Mouse (Mus musculus) spleen, adult 2 months (tissue): ENCODE data around the gene Erfe. TPM values are rescaled to one million over a fixed set of nuclear protein-coding genes. Genes with fewer than 3 reads are reported as not detected.

Experiments used
- DNase-seq, 2 experiments: peaks; one replicate each; pipeline versions ENCODE4 v3.0.0 to v3.0.0-alpha.2; 2012 to 2021; ENCODE audit warnings: low spot score in 2 of 2, low read depth in 1 of 2
- H3K27ac ChIP-seq: fragments of 200-500 bp; 2 replicates; pipeline ENCODE4 v1.5.1; 2012; ENCODE audit warnings: low read length, inconsistent platforms; ENCODE audit not compliant: insufficient read depth
- H3K27me3 ChIP-seq: fragments of 200-500 bp; 2 replicates; pipeline ENCODE4 v1.6.1; 2012; ENCODE audit warnings: mild to moderate bottlenecking, moderate library complexity, low read length, inconsistent platforms; ENCODE audit not compliant: control insufficient read depth, insufficient read depth
- H3K36me3 ChIP-seq: fragments of 200-500 bp; 2 replicates; pipeline ENCODE4 v1.6.1; 2012; ENCODE audit warnings: mild to moderate bottlenecking, low read length, inconsistent platforms; ENCODE audit not compliant: control insufficient read depth, insufficient read depth
- H3K4me1 ChIP-seq: fragments of 200-500 bp; 2 replicates; pipeline ENCODE4 v1.6.1; 2011; ENCODE audit warnings: inconsistent platforms; ENCODE audit not compliant: control insufficient read depth, insufficient read depth, insufficient read length
- H3K4me3 ChIP-seq: fragments of 200-500 bp; 2 replicates; pipeline ENCODE4 v1.5.1; 2011; ENCODE audit warnings: mild to moderate bottlenecking, inconsistent platforms; ENCODE audit not compliant: insufficient read depth, insufficient read length; ENCODE audit errors: extremely low read depth
- CTCF ChIP-seq: fragments of 200-500 bp; IDR thresholded peaks from 2 replicates; pipeline ENCODE4 v1.5.1; 2011; ENCODE audit warnings: mild to moderate bottlenecking, inconsistent platforms; ENCODE audit not compliant: insufficient read depth, insufficient read length, insufficient replicate concordance; ENCODE audit errors: extremely low read depth
- POLR2A ChIP-seq: fragments of 200-500 bp; IDR thresholded peaks from 2 replicates; pipeline ENCODE4 v1.6.1; 2011; ENCODE audit warnings: low read depth, low read length, inconsistent platforms
- WGBS: fragments of 180-500 bp; shearing (Covaris S2); methylation state at CpG from one replicate; pipeline ENCODE4 v1.1.7; 2018; 5-methylcytosine and 5-hydroxymethylcytosine counted together
- polyA plus RNA-seq: library from polyadenylated mRNA; depleted of rRNA; stranded (reverse); fragments of >200 nt; gene quantifications from 2 replicates; pipeline ENCODE4 v1.2.3, GENCODE M21; 2012

Erfe gene
- polyA plus RNA-seq, 1 experiment = 0.51 TPM

DNA sequence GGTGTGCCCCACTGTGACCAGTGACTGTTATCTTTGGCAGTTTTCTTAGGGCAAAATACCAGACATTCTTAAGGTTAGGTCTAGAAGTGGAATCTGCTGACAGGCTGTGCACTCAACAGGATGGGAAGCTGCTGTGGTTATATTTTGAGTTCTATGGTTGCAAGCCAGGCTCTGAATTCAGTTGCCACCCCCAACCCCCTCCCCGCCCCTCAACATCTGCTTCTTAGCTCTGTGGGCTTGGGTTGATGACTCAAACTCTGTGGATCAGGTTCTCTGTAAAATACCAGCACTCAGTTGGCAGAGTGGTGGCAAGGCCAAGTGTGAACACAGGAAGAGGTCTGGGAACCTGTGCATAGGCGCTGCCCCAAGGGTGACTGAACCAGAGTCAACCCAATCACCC lies 14.0 kb upstream of the Erfe start:
- no peaks in the 10 kb centered on the region for H3K36me3 ChIP-seq
- 56% methylated on average over 2 of the region's 2 CpGs for WGBS

DNA sequence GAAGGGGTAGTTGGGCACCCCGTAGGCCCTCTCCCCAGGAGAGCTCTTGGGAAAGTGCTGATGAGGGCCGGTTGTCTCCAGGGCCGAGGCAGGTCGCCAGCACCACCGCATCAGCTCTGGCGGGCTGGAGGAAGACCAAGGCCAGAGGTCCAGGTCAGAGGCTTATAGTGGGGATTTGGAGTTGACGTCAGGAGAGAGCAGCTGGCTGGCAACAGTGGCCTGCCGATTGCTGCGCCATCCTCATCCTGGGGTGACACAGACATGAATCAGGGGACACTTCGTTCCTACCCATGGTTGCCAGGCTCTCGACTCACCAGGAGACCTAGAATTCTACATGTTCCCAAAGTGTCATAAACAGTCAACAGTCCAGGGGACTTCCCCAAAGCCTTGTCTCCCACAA lies 10.1 kb upstream of the Erfe start:
- Histone ChIP-seq H3K4me1 (no peaks in the 10 kb centered on the region), H3K4me3 (no peak overlapping the region), H3K27me3 (no peaks in the 10 kb centered on the region), H3K36me3 (no peaks in the 10 kb centered on the region), H3K27ac (no peak overlapping the region)
- 86% methylated on average over 11 of the region's 11 CpGs for WGBS
- DNase-seq = no peak
- TF ChIP-seq POLR2A (no peak), CTCF (no peak)

More for the DNA sequence above, 14.0 kb upstream of the Erfe start:
- no peak for DNase-seq
- Histone ChIP-seq H3K4me3 (no peak overlapping the region), H3K27ac (no peak overlapping the region), H3K4me1 (no peaks in the 10 kb centered on the region), H3K27me3 (no peaks in the 10 kb centered on the region)
- TF ChIP-seq CTCF (no peak), POLR2A (no peak)

DNA sequence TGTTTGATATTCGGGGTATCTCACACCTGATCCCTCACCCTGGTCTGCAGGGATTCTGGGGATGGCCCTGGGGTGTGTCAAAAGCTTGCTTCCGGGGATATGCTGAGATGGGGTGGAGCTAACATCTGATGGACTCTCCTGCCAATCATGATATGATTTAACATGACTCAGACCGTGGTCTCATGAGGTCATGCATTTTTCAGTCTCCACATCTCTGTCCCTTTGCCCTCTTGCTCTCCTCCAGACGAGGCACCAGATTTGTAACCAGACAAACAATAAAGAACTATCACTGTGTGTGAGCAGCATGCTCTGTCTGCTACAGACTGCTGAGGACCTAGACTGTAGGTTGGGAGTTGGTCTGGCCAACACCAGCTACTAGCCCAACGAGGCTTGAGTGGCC lies 4.1 kb upstream of the Erfe start:
- no peaks in the 10 kb centered on the region for H3K36me3 ChIP-seq
- TF ChIP-seq CTCF = no peak
- no peak for TF ChIP-seq POLR2A
- no peaks in the 10 kb centered on the region; the same call in none of the 2 replicates for H3K4me1 ChIP-seq
- H3K4me3 ChIP-seq = no peak overlapping the region
- peaks cover 3% of the 10 kb centered on the region; the same call in 1 of the 2 replicates for H3K27me3 ChIP-seq
- DNase-seq = no peak
- 84% methylated on average over 5 of the region's 5 CpGs for WGBS
- H3K27ac ChIP-seq = no peak overlapping the region

DNA sequence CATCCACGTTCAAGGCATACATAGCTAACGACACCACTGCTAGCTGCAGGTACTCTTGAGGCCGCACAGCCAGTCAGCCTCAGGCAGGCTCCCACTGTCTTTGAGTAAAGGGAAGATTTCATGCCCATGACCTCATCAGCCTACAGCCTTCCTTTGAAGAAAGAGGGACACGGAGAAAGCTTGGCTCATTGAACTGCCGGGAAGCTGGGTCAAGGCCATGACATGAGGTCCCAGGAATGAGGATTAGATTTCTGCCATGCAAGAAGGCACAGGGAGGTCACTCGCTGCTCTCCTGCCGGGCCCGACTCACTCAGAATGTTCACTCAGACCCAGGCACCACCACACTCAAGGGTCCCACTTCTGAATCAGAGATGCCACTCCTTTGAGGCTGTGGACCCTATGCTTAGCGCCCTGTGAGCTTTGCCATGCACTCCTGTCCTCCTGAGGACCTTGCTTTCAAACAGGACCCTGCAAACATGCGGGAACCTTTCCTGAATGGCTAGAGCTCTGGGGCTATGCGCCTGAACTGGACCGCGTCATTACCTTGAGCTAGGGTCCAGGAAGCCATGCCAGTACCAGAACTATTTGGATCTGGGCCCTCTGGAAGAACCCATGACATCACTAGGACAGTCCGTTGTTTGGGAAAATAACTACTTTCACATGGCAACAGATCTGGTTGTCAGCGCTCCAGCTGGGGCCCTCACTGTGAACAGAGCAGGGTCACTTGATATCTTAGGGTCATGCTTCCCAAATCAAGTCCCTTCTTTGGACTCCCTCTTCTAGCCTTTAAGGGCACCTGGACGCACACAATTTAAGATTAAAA lies 1.2 kb upstream of the Erfe start:
- DNase-seq = no peak
- Histone ChIP-seq H3K36me3 (no peaks in the 10 kb centered on the region), H3K27ac (no peak overlapping the region), H3K4me3 (no peak overlapping the region), H3K4me1 (no peaks in the 10 kb centered on the region; the same call in none of the 2 replicates), H3K27me3 (peaks cover 3% of the 10 kb centered on the region; the same call in 1 of the 2 replicates)
- TF ChIP-seq POLR2A = no peak
- 94% methylated on average over 16 of the region's 16 CpGs for WGBS

DNA sequence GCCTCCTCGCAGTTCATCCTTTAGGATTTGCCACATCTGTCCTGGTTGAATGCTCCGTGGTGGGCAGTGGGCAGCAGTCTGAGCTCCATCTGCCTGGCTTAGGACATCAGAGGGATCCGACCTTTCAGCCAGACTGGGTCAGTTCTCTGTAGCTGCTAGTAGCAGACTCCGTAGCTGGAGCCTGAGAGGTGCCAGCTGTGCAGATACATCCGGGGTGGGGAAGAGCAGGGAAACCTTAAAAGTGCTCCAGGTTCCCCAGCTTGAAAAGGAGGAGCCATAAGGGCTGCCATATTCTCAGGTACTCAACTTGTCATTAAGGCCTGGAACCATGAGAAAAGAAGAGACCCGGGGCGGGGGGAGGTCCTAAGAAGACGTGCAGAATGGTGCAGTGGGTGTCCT lies 415 bp upstream of the Erfe start:
- Histone ChIP-seq H3K27ac (no peak overlapping the region), H3K4me1 (no peaks in the 10 kb centered on the region; the same call in none of the 2 replicates), H3K27me3 (peaks cover 3% of the 10 kb centered on the region; the same call in 1 of the 2 replicates), H3K36me3 (no peaks in the 10 kb centered on the region; the same call in 1 of the 2 replicates), H3K4me3 (no peak overlapping the region)
- no peak for DNase-seq
- TF ChIP-seq POLR2A = no peak
- TF ChIP-seq CTCF = no peak
- 50% methylated on average over 8 of the region's 8 CpGs for WGBS

DNA sequence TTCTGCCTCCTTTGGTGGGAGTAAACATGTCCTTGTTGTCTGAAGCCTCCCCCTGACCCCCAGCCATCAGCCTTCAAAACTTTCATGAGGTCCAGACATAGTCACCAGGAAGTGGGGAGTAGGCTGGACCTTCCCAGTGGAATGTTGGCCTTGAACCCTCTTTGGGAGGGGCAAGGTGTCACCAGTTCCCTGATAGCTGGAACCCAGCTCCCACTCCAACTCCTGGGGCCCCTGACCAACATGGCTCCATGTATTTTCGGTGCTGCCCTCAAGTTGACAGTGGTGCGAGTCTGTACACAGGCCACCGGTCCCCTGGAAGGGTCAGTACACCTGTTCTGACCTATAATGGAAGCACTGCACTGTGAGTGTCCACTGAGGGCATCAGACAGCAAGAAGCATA lies 1.1 kb downstream of the Erfe start:
- Histone ChIP-seq H3K27ac (no peak overlapping the region), H3K36me3 (peaks cover 4% of the 10 kb centered on the region), H3K4me3 (no peak overlapping the region), H3K4me1 (no peaks in the 10 kb centered on the region; the same call in none of the 2 replicates), H3K27me3 (peaks cover 3% of the 10 kb centered on the region; the same call in 1 of the 2 replicates)
- WGBS = 96% methylated on average over 3 of the region's 3 CpGs
- TF ChIP-seq POLR2A = no peak
- no peak for TF ChIP-seq CTCF
- no peak for DNase-seq

DNA sequence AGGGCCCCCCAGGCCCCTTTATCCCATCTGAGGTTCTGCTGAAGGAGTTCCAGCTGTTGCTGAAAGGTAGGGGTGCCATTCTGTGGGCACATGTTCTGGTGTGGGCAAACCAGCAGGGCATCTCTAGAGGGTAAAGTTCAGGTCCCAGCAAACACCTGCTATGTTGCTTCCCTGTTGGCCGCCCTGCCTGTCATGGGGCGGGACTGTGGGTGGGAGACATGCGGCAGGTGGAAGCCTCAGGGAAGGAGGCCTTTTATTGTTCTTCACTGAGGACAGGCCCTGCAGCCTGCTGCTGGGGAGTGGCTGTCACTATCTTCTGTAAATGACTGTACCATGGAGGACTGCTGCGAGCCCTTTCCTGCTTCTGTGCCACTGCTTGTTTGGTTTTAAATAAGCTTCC lies 3.2 kb downstream of the Erfe start:
- WGBS = 75% methylated on average over 4 of the region's 4 CpGs
- Histone ChIP-seq H3K36me3 (peaks cover 10% of the 10 kb centered on the region), H3K4me3 (no peak overlapping the region), H3K4me1 (no peaks in the 10 kb centered on the region; the same call in none of the 2 replicates), H3K27me3 (peaks cover 3% of the 10 kb centered on the region; the same call in 1 of the 2 replicates), H3K27ac (no peak overlapping the region)
- TF ChIP-seq CTCF (no peak), POLR2A (no peak)
- DNase-seq = no peak
